Mouse (Mus musculus) neural tube, embryonic 11.5 days (tissue): Measurements from ENCODE around the gene Serpinc1. TPM values are rescaled to one million over a fixed set of nuclear protein-coding genes. Genes with fewer than 3 reads are reported as not detected.

Experiments
- ATAC-seq: fragments of 200-750 bp; cut with Nextera tagmentation; 2 replicates; pipeline ENCODE4 v1.8.0; 2017; ENCODE audit warnings: moderate number of reproducible peaks, mild to moderate bottlenecking, moderate TSS enrichment, moderate library complexity; ENCODE audit not compliant: insufficient read depth, low FRiP score, low TSS enrichment
- DNase-seq: peaks from one replicate; pipeline ENCODE4 v3.0.0-alpha.2; 2015; ENCODE audit warnings: low spot score
- H3K27ac ChIP-seq: fragments of 300-500 bp; sonication (generic); 2 replicates; pipeline ENCODE4 v1.5.1; 2014; ENCODE audit warnings: low read depth, mild to moderate bottlenecking, low read length
- H3K27me3 ChIP-seq: fragments of 300-500 bp; sonication (generic); 2 replicates; pipeline ENCODE4 v1.6.1; 2014; ENCODE audit warnings: mild to moderate bottlenecking, low read length, mixed read lengths; ENCODE audit not compliant: control insufficient read depth, insufficient read depth
- H3K36me3 ChIP-seq: fragments of 300-500 bp; sonication (generic); 2 replicates; pipeline ENCODE4 v1.6.1; 2014; ENCODE audit warnings: mild to moderate bottlenecking, low read length, moderate library complexity, mixed read lengths; ENCODE audit not compliant: control insufficient read depth, insufficient read depth
- H3K4me1 ChIP-seq: fragments of 300-500 bp; sonication (generic); 2 replicates; pipeline ENCODE4 v1.6.1; 2014; ENCODE audit warnings: low read length, mixed read lengths; ENCODE audit not compliant: control insufficient read depth, insufficient read depth
- H3K4me2 ChIP-seq: fragments of 300-500 bp; sonication (generic); 2 replicates; pipeline ENCODE4 v1.6.1; 2014; ENCODE audit warnings: low read depth, mild to moderate bottlenecking, moderate library complexity
- H3K4me3 ChIP-seq: fragments of 300-500 bp; sonication (generic); 2 replicates; pipeline ENCODE4 v1.5.1; 2014; ENCODE audit warnings: low read depth, low read length
- H3K9ac ChIP-seq: fragments of 300-500 bp; sonication (generic); 2 replicates; pipeline ENCODE4 v1.6.1; 2014; ENCODE audit warnings: mild to moderate bottlenecking, low read length
- H3K9me3 ChIP-seq: fragments of 300-500 bp; sonication (generic); 2 replicates; pipeline ENCODE4 v1.6.1; 2016; ENCODE audit warnings: low read length; ENCODE audit not compliant: control insufficient read depth
- WGBS: fragments of 180-500 bp; shearing (Covaris S2); extraction: QIAGEN DNeasy Blood & Tissue Kit; methylation state at CpG from one replicate; pipeline ENCODE4 v1.1.7; 2014; 5-methylcytosine and 5-hydroxymethylcytosine counted together
- polyA plus RNA-seq: library from polyadenylated mRNA; unstranded; fragments of >200 nt; fragmentation: Nextera tagmentation; extraction: Ambion mirVana; gene quantifications from 2 replicates; pipeline ENCODE4 v1.2.1, GENCODE M21; 2014

Gene Serpinc1
- polyA plus RNA-seq, 1 experiment from 2014 or later: 0.94 TPM

- no peaks in the 10 kb centered on the region for H3K27me3 ChIP-seq
- 95% methylated on average over 3 of the region's 3 CpGs for WGBS
- H3K36me3 ChIP-seq: no peaks in the 10 kb centered on the region; the same call in 1 of the 2 replicates
- no peak overlapping the region for H3K27ac ChIP-seq
- no peak overlapping the region for H3K4me3 ChIP-seq
- H3K9me3 ChIP-seq: no peaks in the 10 kb centered on the region
- DNase-seq (no peak), ATAC-seq (no peak)
- no peak overlapping the region for H3K9ac ChIP-seq
- H3K4me1 ChIP-seq: 0 out of 2 replicates have a peak, but pooled peaks cover 3% of the 10 kb centered on the region
- no peak overlapping the region for H3K4me2 ChIP-seq
These were observed 51.7 kb downstream of the Serpinc1 start for GRCm38 (mm10) chr1:161030058-161030457.

- Histone ChIP-seq H3K9me3 (no peaks in the 10 kb centered on the region), H3K4me3 (no peak overlapping the region), H3K36me3 (peaks cover 5% of the 10 kb centered on the region), H3K27ac (no peak overlapping the region), H3K27me3 (no peaks in the 10 kb centered on the region), H3K4me1 (0 out of 2 replicates have a peak, but pooled peaks cover 3% of the 10 kb centered on the region), H3K4me2 (no peak overlapping the region), H3K9ac (no peak overlapping the region)
- ATAC-seq (no peak), DNase-seq (no peak)
- 93% methylated on average over 9 of the region's 9 CpGs for WGBS
These were observed 53.5 kb downstream of the Serpinc1 start for GRCm38 (mm10) chr1:161031881-161032280.

- Histone ChIP-seq H3K36me3 (peaks cover 6% of the 10 kb centered on the region), H3K9me3 (no peaks in the 10 kb centered on the region), H3K27me3 (no peaks in the 10 kb centered on the region), H3K4me1 (peaks cover 3% of the 10 kb centered on the region; the same call in 1 of the 2 replicates), H3K4me3 (no peak overlapping the region), H3K9ac (no peak overlapping the region), H3K27ac (no peak overlapping the region), H3K4me2 (no peak overlapping the region)
- WGBS: 93% methylated on average over 7 of the region's 7 CpGs
- ATAC-seq (no peak), DNase-seq (no peak)
These were observed 54.0 kb downstream of the Serpinc1 start for GRCm38 (mm10) chr1:161032345-161032744.

- Histone ChIP-seq H3K9me3 (no peaks in the 10 kb centered on the region), H3K36me3 (peaks cover 6% of the 10 kb centered on the region), H3K27me3 (no peaks in the 10 kb centered on the region), H3K9ac (peak overlapping the region; percentile 91), H3K4me1 (peaks cover 7% of the 10 kb centered on the region), H3K4me2 (peak overlapping the region; percentile 68), H3K27ac (peak overlapping the region; percentile 63; the same call in 1 of the 2 replicates), H3K4me3 (peak overlapping the region; percentile 76)
- 1% methylated on average over 21 of the region's 21 CpGs for WGBS
- ATAC-seq: no peak
- DNase-seq: no peak
These were observed 55.6 kb downstream of the Serpinc1 start for GRCm38 (mm10) chr1:161033856-161034434.

GRCm38 (mm10) chr1:161034435-161035280 lies 56.3 kb downstream of the Serpinc1 start, which contains the start of gene Zbtb37:
TSS of gene Zbtb37 (minus strand) at chr1:161034849.
- H3K27me3 ChIP-seq: no peaks in the 10 kb centered on the region
- H3K27ac ChIP-seq: peak within 1 kb of the TSS; percentile 78
- ATAC-seq (peak; percentile 93), DNase-seq (peak; percentile 100)
- H3K4me3 ChIP-seq: peak within 1 kb of the TSS; percentile 76
- H3K9me3 ChIP-seq: no peaks in the 10 kb centered on the region
- under 1% methylated on average over 58 of the region's 76 CpGs for WGBS
- H3K36me3 ChIP-seq: peaks cover 6% of the 10 kb centered on the region
- H3K4me2 ChIP-seq: peak within 1 kb of the TSS; percentile 68
- peaks cover 7% of the 10 kb centered on the region for H3K4me1 ChIP-seq
- H3K9ac ChIP-seq: peak within 1 kb of the TSS; percentile 91

- peak overlapping the region; percentile 91 for H3K9ac ChIP-seq
- peak overlapping the region; percentile 55 for H3K4me2 ChIP-seq
- peaks cover 6% of the 10 kb centered on the region for H3K36me3 ChIP-seq
- ATAC-seq (peak; percentile 24), DNase-seq (peak; percentile 67)
- peak overlapping the region; percentile 76 for H3K4me3 ChIP-seq
- under 1% methylated on average over 14 of the region's 14 CpGs for WGBS
- H3K27ac ChIP-seq: peak overlapping the region; percentile 78
- no peaks in the 10 kb centered on the region for H3K27me3 ChIP-seq
- peaks cover 7% of the 10 kb centered on the region for H3K4me1 ChIP-seq
- no peaks in the 10 kb centered on the region for H3K9me3 ChIP-seq
These were observed 56.9 kb downstream of the Serpinc1 start for GRCm38 (mm10) chr1:161035281-161035785.

- Histone ChIP-seq H3K4me1 (peaks cover 7% of the 10 kb centered on the region), H3K9me3 (no peaks in the 10 kb centered on the region), H3K27me3 (no peaks in the 10 kb centered on the region), H3K27ac (peak overlapping the region; percentile 78), H3K9ac (peak overlapping the region; percentile 91), H3K4me3 (peak overlapping the region; percentile 76), H3K36me3 (peaks cover 6% of the 10 kb centered on the region), H3K4me2 (peak overlapping the region; percentile 55)
- ATAC-seq (no peak), DNase-seq (no peak)
- 0% methylated on average over 6 of the region's 6 CpGs for WGBS
These were observed 57.5 kb downstream of the Serpinc1 start for GRCm38 (mm10) chr1:161035786-161036404.

GRCm38 (mm10) chr1:161036411-161036841 lies 58.0 kb downstream of the Serpinc1 start:
- peak overlapping the region; percentile 76 for H3K4me3 ChIP-seq
- H3K4me2 ChIP-seq: peak overlapping the region; percentile 55
- H3K9ac ChIP-seq: peak overlapping the region; percentile 91
- H3K27ac ChIP-seq: peak overlapping the region; percentile 78
- no peaks in the 10 kb centered on the region for H3K9me3 ChIP-seq
- H3K36me3 ChIP-seq: peaks cover 6% of the 10 kb centered on the region
- DNase-seq (peak; percentile 33), ATAC-seq (no peak)
- H3K4me1 ChIP-seq: peaks cover 7% of the 10 kb centered on the region
- H3K27me3 ChIP-seq: no peaks in the 10 kb centered on the region
- WGBS: 0% methylated on average over 5 of the region's 5 CpGs
